ENCODE assay signal across 8 mouse cellular contexts in the genomic region with DNA sequence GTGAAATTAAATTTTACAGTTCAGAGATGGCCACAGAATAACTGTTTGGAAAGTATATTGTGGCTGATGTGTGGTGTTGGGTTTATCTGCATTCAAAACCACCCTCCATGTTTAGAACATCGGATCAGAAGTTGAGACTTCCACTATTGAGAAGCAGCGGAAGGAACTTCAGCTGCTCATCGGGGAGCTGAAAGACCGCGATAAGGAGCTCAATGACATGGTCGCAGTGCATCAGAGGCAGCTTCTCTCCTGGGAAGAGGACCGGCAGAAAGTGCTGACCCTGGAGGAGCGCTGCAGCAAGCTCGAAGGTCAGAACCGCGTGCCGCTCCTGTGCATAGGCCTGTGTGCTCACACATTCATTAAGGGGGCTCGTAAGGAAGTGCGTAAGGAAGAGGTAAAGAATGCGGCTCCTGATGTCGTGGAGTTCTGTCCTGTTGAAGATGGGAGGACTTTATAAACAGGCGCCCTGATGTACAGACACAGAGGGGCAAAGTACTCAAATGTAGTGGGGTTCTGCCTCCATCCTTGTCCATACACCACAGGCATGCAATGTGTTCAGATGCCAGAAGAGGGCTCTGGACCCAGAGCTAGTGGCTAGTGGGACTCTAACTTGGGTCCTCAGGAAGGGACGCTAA. TPM values are rescaled to one million over a fixed set of nuclear protein-coding genes. Genes with fewer than 3 reads are reported as not detected.
DNase-seq lines count a peak whose midpoint lies in the region; ATAC-seq and TF ChIP-seq lines count a peak whose summit lies in the region.

No protein-coding gene starts in this region.

- H3K9me3 ChIP-seq in heart, embryonic 11.5 days (replicated peaks; ENCODE audit: control insufficient read depth, low read length): no peaks in the 10 kb centered on the region
- no peaks in the 10 kb centered on the region for H3K9me3 ChIP-seq in stomach, postnatal 0 days (ENCODE audit: control insufficient read depth, low read length)
- H3K9me3 ChIP-seq in intestine, embryonic 16.5 days (ENCODE audit: control insufficient read depth, low read length): no peaks in the 10 kb centered on the region

- TF ChIP-seq POLR2A in bone marrow, adult 2 months (IDR thresholded peaks at IDR 0.05; ENCODE audit: borderline replicate concordance, control insufficient read depth, low read depth, low read length): no peak

- H3K4me1 ChIP-seq in heart, embryonic 11.5 days (ENCODE audit: control insufficient read depth, insufficient read depth, low read length): peaks cover 7% of the 10 kb centered on the region; the same call in 1 of the 2 replicates
- H3K4me1 ChIP-seq in bone marrow, adult 2 months (ENCODE audit: control insufficient read depth, insufficient read depth, low read length): peaks cover 4% of the 10 kb centered on the region; the same call in 1 of the 2 replicates
- H3K4me1 ChIP-seq in stomach, postnatal 0 days (replicated peaks; ENCODE audit: control insufficient read depth, insufficient read depth): no peaks in the 10 kb centered on the region
- peaks cover 2% of the 10 kb centered on the region; the same call in 1 of the 2 replicates for H3K4me1 ChIP-seq in intestine, embryonic 16.5 days (ENCODE audit: control insufficient read depth, insufficient read depth, low read length)

- no peak overlapping the region for H3K27ac ChIP-seq in heart, embryonic 11.5 days (ENCODE audit: low read depth, low read length)
- H3K27ac ChIP-seq in bone marrow, adult 2 months (ENCODE audit: control insufficient read depth, insufficient read depth, low read depth, low read length, poor library complexity): no peak overlapping the region
- no peak overlapping the region for H3K27ac ChIP-seq in stomach, postnatal 0 days (replicated peaks)
- no peak overlapping the region for H3K27ac ChIP-seq in intestine, embryonic 16.5 days (ENCODE audit: low read length)

- TF ChIP-seq CTCF in bone marrow, adult 2 months (IDR thresholded peaks at IDR 0.05; ENCODE audit: control insufficient read depth, insufficient read depth, low read length): peak; percentile 37; the same call in 1 of the 2 replicates
- TF ChIP-seq CTCF in stomach, postnatal 0 days (IDR thresholded peaks at IDR 0.05; ENCODE audit: low read depth): peak; percentile 63

- WGBS in heart, embryonic 11.5 days (ENCODE audit: insufficient replicate concordance): 25% methylated on average over 18 of the region's 18 CpGs
- 71% methylated on average over 18 of the region's 18 CpGs for WGBS in bone marrow, adult 2 months
- WGBS in stomach, postnatal 0 days: 39% methylated on average over 18 of the region's 18 CpGs
- WGBS in intestine, embryonic 16.5 days: 39% methylated on average over 18 of the region's 18 CpGs

- H3K27me3 ChIP-seq in heart, embryonic 11.5 days (ENCODE audit: control insufficient read depth, insufficient read depth, low read length): no peaks in the 10 kb centered on the region
- H3K27me3 ChIP-seq in stomach, postnatal 0 days (ENCODE audit: control insufficient read depth, insufficient read depth, low read length): no peaks in the 10 kb centered on the region
- no peaks in the 10 kb centered on the region for H3K27me3 ChIP-seq in intestine, embryonic 16.5 days (replicated peaks; ENCODE audit: control insufficient read depth, insufficient read depth, low read length)

- peak overlapping the region; percentile 47 for H3K4me2 ChIP-seq in heart, embryonic 11.5 days
- H3K4me2 ChIP-seq in stomach, postnatal 0 days (replicated peaks; ENCODE audit: low read depth): no peak overlapping the region
- H3K4me2 ChIP-seq in intestine, embryonic 16.5 days (ENCODE audit: low read depth, low read length): no peak overlapping the region

- peak overlapping the region; percentile 63 for H3K9ac ChIP-seq in heart, embryonic 11.5 days (ENCODE audit: low read depth, low read length)
- no peak overlapping the region for H3K9ac ChIP-seq in stomach, postnatal 0 days (ENCODE audit: low read length)
- no peak overlapping the region for H3K9ac ChIP-seq in intestine, embryonic 16.5 days (ENCODE audit: low read depth, low read length)

- intact Hi-C loops in heart, postnatal 25 days (cut with DNase I): no loop called here

- no peak for DNase-seq in heart, postnatal 25 days (ENCODE audit: low spot score)
- DNase-seq in A20 (ENCODE audit: low read depth, low spot score): peak; percentile 68
- peak; percentile 37 for DNase-seq in kidney, postnatal 10 days
- no peak for DNase-seq in stomach, postnatal 0 days (ENCODE audit: low spot score)
- no peak for DNase-seq in gastrocnemius, postnatal 4 days (ENCODE audit: low spot score in 2 of 2)

- ATAC-seq in heart, embryonic 11.5 days (replicated peaks; ENCODE audit: insufficient number of reproducible peaks, low FRiP score, low TSS enrichment): no peak
- no peak for ATAC-seq in stomach, postnatal 0 days (ENCODE audit: low FRiP score, low TSS enrichment)
- no peak for ATAC-seq in intestine, embryonic 16.5 days

- no peak for TF ChIP-seq EP300 in stomach, postnatal 0 days (optimal IDR thresholded peaks at IDR 0.05)

- H3K4me3 ChIP-seq in heart, embryonic 11.5 days (ENCODE audit: low read depth, low read length): no peak overlapping the region
- no peak overlapping the region for H3K4me3 ChIP-seq in bone marrow, adult 2 months (replicated peaks; ENCODE audit: control insufficient read depth, low read depth, low read length)
- H3K4me3 ChIP-seq in stomach, postnatal 0 days (ENCODE audit: low read depth, low read length): no peak overlapping the region
- no peak overlapping the region for H3K4me3 ChIP-seq in intestine, embryonic 16.5 days (ENCODE audit: low read length)

- H3K36me3 ChIP-seq in heart, embryonic 11.5 days (ENCODE audit: control insufficient read depth, insufficient read depth, low read length): no peaks in the 10 kb centered on the region; the same call in 1 of the 2 replicates
- no peaks in the 10 kb centered on the region for H3K36me3 ChIP-seq in stomach, postnatal 0 days (ENCODE audit: control insufficient read depth, insufficient read depth, low read length)
- H3K36me3 ChIP-seq in intestine, embryonic 16.5 days (ENCODE audit: control insufficient read depth, insufficient read depth, low read length): no peaks in the 10 kb centered on the region

RNA-seq across cellular contexts. Expression of gene Ccdc62, which starts 3.6 kb away (rescaled TPM):
- 6.0 and 6.4 TPM in 2 replicates for polyA plus RNA-seq in heart, embryonic 11.5 days (2014; fragmentation: Nextera tagmentation; extraction: Ambion mirVana)
- total RNA-seq in heart, postnatal 25 days (2021): 1 to 10 TPM; 1.3 to 2.1 TPM
- 6.0 and 10.6 TPM in 2 replicates for polyA plus RNA-seq in bone marrow, adult 2 months (2011; ENCODE audit: insufficient read depth, insufficient read length, low replicate concordance, missing spikeins)
- 5.4 TPM in 2 replicates for polyA plus RNA-seq in stomach, postnatal 0 days (2015; fragmentation: Nextera tagmentation; extraction: Ambion mirVana)
- 1 to 10 TPM; 2.5 to 4.1 TPM for total RNA-seq in gastrocnemius, postnatal 4 days (2021)
- 5.1 and 5.2 TPM in 2 replicates for polyA plus RNA-seq in intestine, embryonic 16.5 days (2015; fragmentation: Nextera tagmentation; extraction: Ambion mirVana)

RNA-seq across cellular contexts. Expression of gene Gm43518, which starts 6.9 kb away (rescaled TPM):
- polyA plus RNA-seq in heart, embryonic 11.5 days (2014; fragmentation: Nextera tagmentation; extraction: Ambion mirVana): 0.93 and 1.2 TPM in 2 replicates
- under 1 TPM in 1 of 2 experiments, not detected in 1; 0.50 TPM for total RNA-seq in heart, postnatal 25 days (2021)
- polyA plus RNA-seq in bone marrow, adult 2 months (2011; ENCODE audit: insufficient read depth, insufficient read length, low replicate concordance, missing spikeins): 6.9 TPM in 1 of 2 replicates, not detected in the other
- polyA plus RNA-seq in stomach, postnatal 0 days (2015; fragmentation: Nextera tagmentation; extraction: Ambion mirVana): 0.56 and 0.91 TPM in 2 replicates
- under 1 TPM in 1 of 2 experiments, not detected in 1; 0.69 TPM for total RNA-seq in gastrocnemius, postnatal 4 days (2021)
- polyA plus RNA-seq in intestine, embryonic 16.5 days (2015; fragmentation: Nextera tagmentation; extraction: Ambion mirVana): 1.2 and 2.8 TPM in 2 replicates

RNA-seq across cellular contexts. Expression of gene Denr, which starts 27.1 kb away (rescaled TPM):
- 104 and 110 TPM in 2 replicates for polyA plus RNA-seq in heart, embryonic 11.5 days (2014; fragmentation: Nextera tagmentation; extraction: Ambion mirVana)
- 10 to 100 TPM; 48.0 to 48.9 TPM for total RNA-seq in heart, postnatal 25 days (2021)
- 28.4 and 41.1 TPM in 2 replicates for polyA plus RNA-seq in bone marrow, adult 2 months (2011; ENCODE audit: insufficient read depth, insufficient read length, low replicate concordance, missing spikeins)
- polyA plus RNA-seq in stomach, postnatal 0 days (2015; fragmentation: Nextera tagmentation; extraction: Ambion mirVana): 107 and 122 TPM in 2 replicates
- total RNA-seq in gastrocnemius, postnatal 4 days (2021): 10 to 100 TPM; 59.8 to 66.3 TPM
- polyA plus RNA-seq in intestine, embryonic 16.5 days (2015; fragmentation: Nextera tagmentation; extraction: Ambion mirVana): 96.2 and 115 TPM in 2 replicates

RNA-seq across cellular contexts. Expression of gene Hip1r, which starts 39.4 kb away (rescaled TPM):
- polyA plus RNA-seq in heart, embryonic 11.5 days (2014; fragmentation: Nextera tagmentation; extraction: Ambion mirVana): 2.7 and 2.9 TPM in 2 replicates
- 10 to 100 TPM; 13.4 to 19.0 TPM for total RNA-seq in heart, postnatal 25 days (2021)
- 25.5 and 53.6 TPM in 2 replicates for polyA plus RNA-seq in bone marrow, adult 2 months (2011; ENCODE audit: insufficient read depth, insufficient read length, low replicate concordance, missing spikeins)
- polyA plus RNA-seq in stomach, postnatal 0 days (2015; fragmentation: Nextera tagmentation; extraction: Ambion mirVana): 31.2 and 32.2 TPM in 2 replicates
- 1 to 10 TPM; 5.5 to 6.6 TPM for total RNA-seq in gastrocnemius, postnatal 4 days (2021)
- polyA plus RNA-seq in intestine, embryonic 16.5 days (2015; fragmentation: Nextera tagmentation; extraction: Ambion mirVana): 33.8 and 34.8 TPM in 2 replicates

RNA-seq across cellular contexts. Expression of gene Hcar1, which starts 54.3 kb away (rescaled TPM):
- 0.06 TPM in 1 of 2 replicates, not detected in the other for polyA plus RNA-seq in heart, embryonic 11.5 days (2014; fragmentation: Nextera tagmentation; extraction: Ambion mirVana)
- under 1 TPM; 0.49 to 0.81 TPM for total RNA-seq in heart, postnatal 25 days (2021)
- polyA plus RNA-seq in bone marrow, adult 2 months (2011; ENCODE audit: insufficient read depth, insufficient read length, low replicate concordance, missing spikeins): not detected in 2 replicates
- 4.9 and 6.0 TPM in 2 replicates for polyA plus RNA-seq in stomach, postnatal 0 days (2015; fragmentation: Nextera tagmentation; extraction: Ambion mirVana)
- total RNA-seq in gastrocnemius, postnatal 4 days (2021): 1 to 10 TPM; 1.4 to 3.3 TPM
- 3.2 and 3.4 TPM in 2 replicates for polyA plus RNA-seq in intestine, embryonic 16.5 days (2015; fragmentation: Nextera tagmentation; extraction: Ambion mirVana)

Comparison
In these comparisons a context has a peak if more than half of its experiments do, and no peak if none do; other contexts are left out.
1. DNase-seq: peak in A20 (single experiment) and kidney, postnatal 10 days (single experiment); none in heart, postnatal 25 days (single experiment), stomach, postnatal 0 days (single experiment) and gastrocnemius, postnatal 4 days (0 of 2).